Mouse (Mus musculus): ENCODE data around the gene Tppp3. TPM values are rescaled to one million over a fixed set of nuclear protein-coding genes. Genes with fewer than 3 reads are reported as not detected.
A peak's percentile ranks its signal among the peaks of the same experiment; 100 is the strongest.

The Tppp3 gene
- polyA plus RNA-seq, 1 experiment from 2014 or later: 18.3 TPM

DNA sequence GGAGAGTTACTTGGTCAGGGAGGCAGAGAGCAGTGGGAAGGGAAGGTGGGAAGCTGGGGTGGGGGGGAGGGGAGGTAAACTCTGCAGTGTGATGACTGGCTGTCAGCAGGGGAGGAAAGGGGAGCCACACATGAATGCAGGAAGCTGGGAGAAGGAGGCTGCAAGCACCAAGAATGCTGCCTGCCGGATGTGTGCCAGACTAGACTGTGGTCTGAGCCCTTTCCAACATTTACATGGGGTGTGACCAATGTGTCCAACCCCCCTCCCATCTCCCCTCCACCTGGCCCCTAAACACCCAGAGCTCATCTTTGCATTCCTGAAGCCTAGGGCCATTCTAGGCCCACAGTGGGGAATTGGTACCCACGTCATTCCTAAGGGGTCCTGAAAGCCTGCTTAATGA lies 9.7 kb upstream of the Tppp3 start:
- H3K27me3 ChIP-seq (ENCODE audit: control insufficient read depth, insufficient read depth, low read length): no peaks in the 10 kb centered on the region
- H3K9me3 ChIP-seq (ENCODE audit: control insufficient read depth, low read length): no peaks in the 10 kb centered on the region
- no peak overlapping the region for H3K9ac ChIP-seq (ENCODE audit: low read depth, low read length)
- 37% methylated on average over 2 of the region's 2 CpGs for WGBS
- H3K4me3 ChIP-seq (ENCODE audit: low read length): no peak overlapping the region
- ATAC-seq (ENCODE audit: low FRiP score, low TSS enrichment): no peak
- no peak overlapping the region; the same call in 1 of the 2 replicates for H3K27ac ChIP-seq (ENCODE audit: low read depth, low read length)
- no peak overlapping the region for H3K4me2 ChIP-seq (replicated peaks; ENCODE audit: low read depth, low read length)
- peaks cover 12% of the 10 kb centered on the region for H3K36me3 ChIP-seq (ENCODE audit: control insufficient read depth, insufficient read depth, low read length)
- peaks cover 7% of the 10 kb centered on the region; the same call in 1 of the 2 replicates for H3K4me1 ChIP-seq (ENCODE audit: control insufficient read depth, insufficient read depth, low read length)

DNA sequence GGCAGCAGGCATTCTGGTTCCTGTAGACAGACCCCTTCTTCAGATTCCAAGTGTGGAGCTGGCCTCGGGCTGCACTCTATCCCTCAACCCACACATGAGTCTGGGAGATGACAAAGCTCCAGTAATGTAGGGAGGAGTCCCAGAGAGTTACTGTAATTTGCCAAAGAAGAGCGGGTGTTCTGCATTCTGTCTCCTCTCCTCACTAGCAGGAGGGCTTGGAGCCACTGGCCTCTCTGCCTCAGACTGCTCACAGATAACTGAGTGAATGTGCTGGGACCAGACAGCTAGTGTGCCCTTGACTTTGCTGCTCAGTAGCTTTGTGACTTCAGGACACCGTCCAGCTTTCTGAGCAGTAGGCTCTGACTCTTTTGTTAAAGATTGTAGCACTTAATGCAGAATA lies 6.5 kb upstream of the Tppp3 start:
- H3K27ac ChIP-seq (ENCODE audit: low read depth, low read length): no peak overlapping the region
- no peak overlapping the region for H3K4me3 ChIP-seq (ENCODE audit: low read length)
- H3K9me3 ChIP-seq (ENCODE audit: control insufficient read depth, low read length): no peaks in the 10 kb centered on the region
- no peak overlapping the region for H3K4me2 ChIP-seq (replicated peaks; ENCODE audit: low read depth, low read length)
- peaks cover under 1% of the 10 kb centered on the region; the same call in 1 of the 2 replicates for H3K27me3 ChIP-seq (ENCODE audit: control insufficient read depth, insufficient read depth, low read length)
- 83% methylated on average over 3 of the region's 3 CpGs for WGBS
- H3K9ac ChIP-seq (ENCODE audit: low read depth, low read length): no peak overlapping the region
- H3K4me1 ChIP-seq (ENCODE audit: control insufficient read depth, insufficient read depth, low read length): peaks cover 18% of the 10 kb centered on the region
- peaks cover 13% of the 10 kb centered on the region for H3K36me3 ChIP-seq (ENCODE audit: control insufficient read depth, insufficient read depth, low read length)
- no peak for ATAC-seq (ENCODE audit: low FRiP score, low TSS enrichment)

DNA sequence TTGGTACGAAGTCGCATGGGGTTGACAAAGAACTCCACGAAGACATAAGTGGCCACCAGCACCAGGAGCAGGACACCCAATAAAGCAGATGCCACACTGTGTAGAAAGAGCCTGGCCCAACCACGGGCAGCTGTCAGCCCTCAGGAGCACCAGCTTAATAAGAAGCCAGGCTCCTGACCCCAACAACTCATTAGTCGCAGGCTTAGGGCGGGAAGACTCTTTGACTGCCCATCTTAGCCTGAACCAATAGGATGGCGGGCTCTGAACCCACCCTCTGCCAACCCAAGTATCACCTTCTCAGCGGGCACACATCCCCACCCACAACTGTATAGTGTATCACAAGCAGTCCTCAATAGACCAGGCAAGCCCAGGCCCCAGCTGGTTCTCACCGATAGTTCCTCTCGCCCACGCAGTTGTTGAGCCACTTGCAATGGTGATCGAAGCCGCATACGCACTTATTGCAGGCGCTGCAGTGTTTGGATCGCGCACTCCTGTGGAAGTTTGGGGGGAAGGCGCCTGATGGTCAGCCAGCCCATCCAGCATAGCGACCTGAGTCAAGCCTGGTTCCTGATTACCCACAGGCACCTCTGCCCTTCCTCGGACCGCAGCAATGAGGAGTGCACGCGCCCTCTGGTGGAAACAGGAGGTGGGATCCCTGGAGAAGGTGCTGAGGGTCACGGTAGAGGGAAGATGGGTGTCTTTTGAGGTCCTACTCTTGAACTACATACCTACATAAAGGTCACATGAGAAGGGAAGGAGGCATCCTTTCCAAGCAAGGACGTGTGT lies 5.5 kb upstream of the Tppp3 start:
- Histone ChIP-seq H3K4me1 (ENCODE audit: control insufficient read depth, insufficient read depth, low read length) (peaks cover 18% of the 10 kb centered on the region), H3K36me3 (ENCODE audit: control insufficient read depth, insufficient read depth, low read length) (peaks cover 13% of the 10 kb centered on the region), H3K27ac (ENCODE audit: low read depth, low read length) (no peak overlapping the region), H3K4me3 (ENCODE audit: low read length) (no peak overlapping the region), H3K9ac (ENCODE audit: low read depth, low read length) (no peak overlapping the region), H3K27me3 (ENCODE audit: control insufficient read depth, insufficient read depth, low read length) (peaks cover 4% of the 10 kb centered on the region), H3K4me2 (replicated peaks; ENCODE audit: low read depth, low read length) (no peak overlapping the region), H3K9me3 (ENCODE audit: control insufficient read depth, low read length) (no peaks in the 10 kb centered on the region)
- WGBS: 42% methylated on average over 25 of the region's 25 CpGs
- ATAC-seq (ENCODE audit: low FRiP score, low TSS enrichment): peak; percentile 7; the same call in 1 of the 2 replicates

DNA sequence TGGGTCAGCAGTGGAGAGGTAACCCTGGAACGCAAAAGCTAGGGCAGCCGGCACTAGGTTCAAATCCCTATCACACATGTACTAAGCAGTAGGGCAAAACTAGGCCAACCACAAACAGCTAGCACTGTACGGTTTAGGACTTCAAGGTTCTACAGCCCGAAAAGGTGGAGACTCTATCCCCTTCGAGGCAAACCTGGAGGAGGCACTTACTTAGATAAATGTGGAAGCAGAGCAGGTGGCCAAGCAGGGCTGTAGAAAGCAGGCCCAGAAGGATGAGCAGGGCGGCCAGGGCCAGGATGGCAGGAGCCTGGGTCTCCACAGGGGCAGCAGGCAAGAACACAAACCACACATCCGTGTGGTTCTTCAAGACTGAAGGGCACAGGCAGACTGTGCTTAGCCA lies 4.8 kb upstream of the Tppp3 start:
- H3K27ac ChIP-seq (ENCODE audit: low read depth, low read length): no peak overlapping the region
- WGBS: 93% methylated on average over 7 of the region's 7 CpGs
- H3K36me3 ChIP-seq (ENCODE audit: control insufficient read depth, insufficient read depth, low read length): peaks cover 13% of the 10 kb centered on the region
- H3K4me1 ChIP-seq (ENCODE audit: control insufficient read depth, insufficient read depth, low read length): peaks cover 18% of the 10 kb centered on the region
- no peaks in the 10 kb centered on the region for H3K9me3 ChIP-seq (ENCODE audit: control insufficient read depth, low read length)
- H3K4me2 ChIP-seq (replicated peaks; ENCODE audit: low read depth, low read length): no peak overlapping the region
- H3K9ac ChIP-seq (ENCODE audit: low read depth, low read length): no peak overlapping the region
- ATAC-seq (ENCODE audit: low FRiP score, low TSS enrichment): no peak
- peaks cover 4% of the 10 kb centered on the region for H3K27me3 ChIP-seq (ENCODE audit: control insufficient read depth, insufficient read depth, low read length)
- H3K4me3 ChIP-seq (ENCODE audit: low read length): no peak overlapping the region

DNA sequence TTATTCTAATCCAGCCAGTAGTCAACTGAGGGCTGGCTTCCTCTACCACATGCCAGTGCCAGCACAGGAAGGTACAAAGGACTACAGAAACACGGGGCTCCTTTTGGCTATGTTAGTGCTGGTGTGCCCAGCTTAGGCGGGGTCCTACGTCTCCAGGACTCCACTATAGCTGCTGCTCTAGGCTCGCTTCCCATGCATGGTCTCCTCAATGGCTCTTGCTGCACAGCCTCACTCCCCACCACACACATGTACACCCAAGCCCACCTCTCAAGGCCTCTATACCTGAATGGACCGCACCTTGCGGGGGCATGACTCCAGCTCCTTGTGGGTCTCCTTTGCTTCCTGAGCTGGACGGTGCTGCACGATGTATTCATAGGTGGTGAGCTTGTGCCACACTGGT lies 4.4 kb upstream of the Tppp3 start:
- H3K9me3 ChIP-seq (ENCODE audit: control insufficient read depth, low read length): no peaks in the 10 kb centered on the region
- no peak overlapping the region for H3K4me3 ChIP-seq (ENCODE audit: low read length)
- H3K9ac ChIP-seq (ENCODE audit: low read depth, low read length): no peak overlapping the region
- WGBS: 94% methylated on average over 8 of the region's 8 CpGs
- peaks cover 4% of the 10 kb centered on the region for H3K27me3 ChIP-seq (ENCODE audit: control insufficient read depth, insufficient read depth, low read length)
- no peak for ATAC-seq (ENCODE audit: low FRiP score, low TSS enrichment)
- H3K27ac ChIP-seq (ENCODE audit: low read depth, low read length): no peak overlapping the region
- H3K36me3 ChIP-seq (ENCODE audit: control insufficient read depth, insufficient read depth, low read length): peaks cover 13% of the 10 kb centered on the region
- no peak overlapping the region for H3K4me2 ChIP-seq (replicated peaks; ENCODE audit: low read depth, low read length)
- peaks cover 18% of the 10 kb centered on the region for H3K4me1 ChIP-seq (ENCODE audit: control insufficient read depth, insufficient read depth, low read length)

DNA sequence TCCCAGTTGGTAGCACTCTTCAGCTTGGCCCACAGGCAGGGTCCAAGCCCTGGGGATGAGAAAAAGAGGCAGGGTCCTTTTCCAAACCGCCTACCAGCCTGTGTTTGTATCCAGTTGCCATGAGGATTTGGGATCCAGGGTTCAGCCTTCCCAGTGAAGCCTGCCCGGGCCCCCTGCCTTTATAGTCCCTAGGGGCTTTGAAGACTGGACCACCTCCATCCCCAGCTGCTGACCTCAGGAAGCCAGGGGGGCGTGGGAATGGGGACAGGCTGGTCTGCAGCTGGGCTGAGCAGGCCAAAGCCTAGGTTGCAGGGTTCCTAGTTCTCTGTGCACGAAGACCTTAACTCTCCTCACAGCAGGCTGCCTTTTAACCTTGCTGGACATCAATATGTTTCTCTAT lies 3.9 kb upstream of the Tppp3 start:
- Histone ChIP-seq H3K27ac (ENCODE audit: low read depth, low read length) (no peak overlapping the region), H3K36me3 (ENCODE audit: control insufficient read depth, insufficient read depth, low read length) (peaks cover 13% of the 10 kb centered on the region), H3K27me3 (ENCODE audit: control insufficient read depth, insufficient read depth, low read length) (peaks cover 4% of the 10 kb centered on the region), H3K4me2 (replicated peaks; ENCODE audit: low read depth, low read length) (no peak overlapping the region), H3K4me1 (ENCODE audit: control insufficient read depth, insufficient read depth, low read length) (peaks cover 23% of the 10 kb centered on the region), H3K9ac (ENCODE audit: low read depth, low read length) (no peak overlapping the region), H3K9me3 (ENCODE audit: control insufficient read depth, low read length) (no peaks in the 10 kb centered on the region), H3K4me3 (ENCODE audit: low read length) (no peak overlapping the region)
- ATAC-seq (ENCODE audit: low FRiP score, low TSS enrichment): no peak
- 50% methylated on average over 4 of the region's 4 CpGs for WGBS

DNA sequence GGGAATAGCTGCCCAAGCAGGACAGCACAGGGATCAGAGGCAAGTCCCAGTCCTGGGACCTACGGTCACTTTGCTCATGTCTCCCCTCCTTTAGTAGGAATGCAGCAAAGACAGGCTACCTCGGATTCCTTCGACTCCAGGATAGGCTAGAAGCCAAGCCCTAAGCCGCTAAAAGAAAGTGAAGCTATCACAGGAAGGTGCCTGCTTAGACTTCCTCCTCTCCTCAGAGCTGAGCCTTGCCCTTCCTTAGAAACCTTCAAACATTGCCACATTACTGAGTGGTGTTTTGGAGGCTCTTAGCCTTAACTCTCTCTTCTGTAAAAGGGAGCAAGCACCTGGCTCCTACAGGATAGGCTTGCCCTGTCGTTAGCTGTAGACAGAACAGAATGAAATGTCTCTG lies 3.4 kb upstream of the Tppp3 start:
- no peak overlapping the region for H3K4me2 ChIP-seq (replicated peaks; ENCODE audit: low read depth, low read length)
- no peak for ATAC-seq (ENCODE audit: low FRiP score, low TSS enrichment)
- peaks cover 13% of the 10 kb centered on the region for H3K36me3 ChIP-seq (ENCODE audit: control insufficient read depth, insufficient read depth, low read length)
- no peak overlapping the region for H3K9ac ChIP-seq (ENCODE audit: low read depth, low read length)
- H3K4me1 ChIP-seq (ENCODE audit: control insufficient read depth, insufficient read depth, low read length): peaks cover 24% of the 10 kb centered on the region
- H3K27ac ChIP-seq (ENCODE audit: low read depth, low read length): no peak overlapping the region
- 44% methylated on average over 5 of the region's 5 CpGs for WGBS
- peaks cover 4% of the 10 kb centered on the region for H3K27me3 ChIP-seq (ENCODE audit: control insufficient read depth, insufficient read depth, low read length)
- no peak overlapping the region for H3K4me3 ChIP-seq (ENCODE audit: low read length)
- no peaks in the 10 kb centered on the region for H3K9me3 ChIP-seq (ENCODE audit: control insufficient read depth, low read length)

DNA sequence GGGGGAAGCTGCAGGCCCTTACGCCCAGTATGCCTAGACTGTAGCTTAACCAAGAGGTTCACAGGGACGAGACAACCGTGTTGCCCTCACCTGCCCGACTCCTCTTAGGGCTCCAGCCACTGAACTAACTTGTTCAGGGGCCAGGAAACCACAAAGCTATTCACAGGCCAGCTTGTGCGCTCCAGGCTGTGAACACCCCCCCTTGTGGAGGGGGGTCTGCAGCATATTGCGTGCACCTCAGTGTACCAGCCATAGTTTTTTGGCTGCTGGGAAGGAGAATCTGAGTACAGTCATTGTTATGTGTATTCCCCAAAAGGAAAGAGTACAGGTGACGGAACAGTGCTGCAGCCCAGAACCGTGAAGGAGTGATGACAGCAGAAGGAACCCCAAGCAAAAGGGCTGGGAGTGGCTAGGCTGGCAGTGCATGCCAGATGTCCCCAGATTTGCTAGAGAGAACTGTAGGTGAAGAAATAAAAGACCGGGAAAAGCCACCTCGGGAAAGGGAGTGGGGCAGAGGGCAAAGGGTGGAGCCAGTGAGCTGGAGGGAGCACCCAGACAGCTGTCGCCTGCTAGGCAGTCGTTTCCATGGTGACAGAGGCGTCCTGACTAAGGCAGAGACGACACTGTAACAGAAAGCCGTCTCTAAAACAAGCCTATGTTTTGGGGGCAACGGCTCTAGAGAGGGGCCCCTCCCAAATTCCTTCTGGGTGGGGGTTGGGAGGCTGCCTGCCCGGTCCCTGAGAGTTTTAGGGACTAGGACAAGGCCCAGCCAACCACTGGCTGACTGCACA lies 2.7 kb upstream of the Tppp3 start:
- Histone ChIP-seq H3K4me2 (replicated peaks; ENCODE audit: low read depth, low read length) (no peak overlapping the region), H3K9ac (ENCODE audit: low read depth, low read length) (no peak overlapping the region), H3K9me3 (ENCODE audit: control insufficient read depth, low read length) (no peaks in the 10 kb centered on the region), H3K36me3 (ENCODE audit: control insufficient read depth, insufficient read depth, low read length) (peaks cover 13% of the 10 kb centered on the region), H3K27ac (ENCODE audit: low read depth, low read length) (no peak overlapping the region), H3K4me3 (ENCODE audit: low read length) (no peak overlapping the region), H3K4me1 (ENCODE audit: control insufficient read depth, insufficient read depth, low read length) (peaks cover 24% of the 10 kb centered on the region), H3K27me3 (ENCODE audit: control insufficient read depth, insufficient read depth, low read length) (peaks cover 4% of the 10 kb centered on the region)
- no peak for ATAC-seq (ENCODE audit: low FRiP score, low TSS enrichment)
- 35% methylated on average over 17 of the region's 17 CpGs for WGBS

DNA sequence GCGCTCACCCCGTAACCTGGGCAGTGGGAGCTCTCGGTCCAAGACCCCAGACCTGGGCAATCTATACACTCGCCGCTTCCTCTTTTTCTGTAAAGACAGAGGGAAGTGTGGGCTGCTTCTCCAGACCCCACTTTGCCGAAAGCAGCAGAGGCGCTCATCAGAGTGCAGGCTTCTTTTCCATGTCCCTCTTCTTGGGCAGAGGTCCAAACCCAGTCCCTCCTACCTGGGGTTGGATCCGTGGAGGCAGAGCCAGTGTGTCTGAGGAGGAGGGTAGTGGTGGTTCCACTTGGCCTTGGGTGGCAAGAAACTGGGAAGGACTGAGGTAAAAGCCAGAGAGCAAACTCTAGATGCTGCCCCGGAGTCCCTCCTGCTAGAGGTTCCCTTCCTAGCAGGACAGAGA lies 1.7 kb upstream of the Tppp3 start:
- H3K27ac ChIP-seq (ENCODE audit: low read depth, low read length): no peak overlapping the region
- ATAC-seq (ENCODE audit: low FRiP score, low TSS enrichment): no peak
- peaks cover 4% of the 10 kb centered on the region for H3K27me3 ChIP-seq (ENCODE audit: control insufficient read depth, insufficient read depth, low read length)
- no peak overlapping the region for H3K4me2 ChIP-seq (replicated peaks; ENCODE audit: low read depth, low read length)
- peaks cover 24% of the 10 kb centered on the region for H3K4me1 ChIP-seq (ENCODE audit: control insufficient read depth, insufficient read depth, low read length)
- H3K36me3 ChIP-seq (ENCODE audit: control insufficient read depth, insufficient read depth, low read length): peaks cover 8% of the 10 kb centered on the region; the same call in 1 of the 2 replicates
- H3K9me3 ChIP-seq (ENCODE audit: control insufficient read depth, low read length): no peaks in the 10 kb centered on the region
- H3K9ac ChIP-seq (ENCODE audit: low read depth, low read length): no peak overlapping the region
- 69% methylated on average over 9 of the region's 9 CpGs for WGBS
- H3K4me3 ChIP-seq (ENCODE audit: low read length): no peak overlapping the region

Data from kidney, embryonic 14.5 days (tissue).